Mouse (Mus musculus): ENCODE results near the gene Ppp1r10. TPM values are rescaled to one million over a fixed set of nuclear protein-coding genes. Genes with fewer than 3 reads are reported as not detected.
"Not testable (repeated sequence)": the region's sequence is repeated elsewhere in the genome, so short reads cannot be mapped to it uniquely, and the experiment has no call there.

Gene Ppp1r10
- total and polyA plus RNA-seq, 3 experiments: 14.5 to 70.3 (median 31.6) TPM

DNA sequence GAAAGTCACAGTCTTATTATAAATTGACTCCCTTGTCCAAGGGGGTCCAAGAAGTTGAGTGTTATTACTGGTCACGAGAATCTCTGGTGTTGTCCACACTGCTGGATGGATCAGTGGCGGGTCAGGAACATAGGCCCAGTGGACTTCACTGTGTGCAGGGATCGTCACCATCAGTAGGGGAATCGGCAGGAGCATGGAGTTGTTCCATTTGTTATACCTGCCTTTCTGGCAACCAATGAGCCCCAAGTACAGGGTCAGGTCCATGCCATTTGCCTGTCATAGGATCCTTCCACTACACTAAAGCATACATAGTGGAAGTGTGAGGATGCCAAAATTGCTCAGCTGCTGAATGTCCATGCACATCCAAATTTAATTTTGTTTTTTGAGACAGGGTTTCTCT is 16.4 kb downstream of the Ppp1r10 start:
- H3K4me3 ChIP-seq (replicated peaks in 1 of 3; ENCODE audit: low read depth in 2 of 3, low read length in 2 of 3, poor library complexity in 1 of 3): no peak overlapping the region
- in situ Hi-C loops (cut with MboI; ENCODE audit: low pct_ligation_motif_present, low pct_unique_long_range_greater_than_20kb, low sequenced_read_pairs) (no loop called here), dilution Hi-C loops (cut with MboI; ENCODE audit: extremely low pct_ligation_motif_present, extremely low pct_unique_long_range_greater_than_20kb, low sequenced_read_pairs) (no loop called here)
- H3K4me2 ChIP-seq (ENCODE audit: insufficient read depth, low read depth, poor library complexity, severe bottlenecking): no peak overlapping the region
- H3K36me3 ChIP-seq (replicated peaks in 1 of 2; ENCODE audit: control insufficient read depth in 1 of 2, insufficient read depth in 1 of 2, low read length in 1 of 2): peaks cover 38 to 39% of the 10 kb centered on the region in 2 experiments
- H3K4me1 ChIP-seq (ENCODE audit: control insufficient read depth in 1 of 2, insufficient read depth in 2 of 2): no peaks in the 10 kb centered on the region
- no peak overlapping the region for H3K27ac ChIP-seq (ENCODE audit: insufficient read depth, low read depth)
- no peak for DNase-seq (ENCODE audit: extremely low read depth)
- H3K9me3 ChIP-seq (replicated peaks; ENCODE audit: low read length): no peaks in the 10 kb centered on the region
- peak; percentile 73; the same call in 1 of the 2 replicates for TF ChIP-seq POLR2AphosphoS2 (IDR thresholded peaks at IDR 0.05; ENCODE audit: low read depth, low read length)
- TF ChIP-seq IRF4 (IDR thresholded peaks at IDR 0.05; ENCODE audit: low read depth, low read length): no peak
- no peak for TF ChIP-seq CHD2 (IDR thresholded peaks at IDR 0.05; ENCODE audit: low read length)
- TF ChIP-seq CHD1 (IDR thresholded peaks at IDR 0.05; ENCODE audit: low read depth, low read length): no peak
- TF ChIP-seq CTCF (conservative IDR thresholded peaks at IDR 0.05 in 1 of 2, IDR thresholded peaks at IDR 0.05 in 1 of 2; ENCODE audit: low read depth in 2 of 2, low read length in 2 of 2): no peak
- H3K27me3 ChIP-seq (replicated peaks): no peaks in the 10 kb centered on the region
- no peak overlapping the region for H3K9ac ChIP-seq (ENCODE audit: insufficient read depth, low read depth)
- H3K79me2 ChIP-seq (replicated peaks; ENCODE audit: control insufficient read depth, extremely low read depth, insufficient read depth, poor library complexity, severe bottlenecking): no peaks in the 10 kb centered on the region

DNA sequence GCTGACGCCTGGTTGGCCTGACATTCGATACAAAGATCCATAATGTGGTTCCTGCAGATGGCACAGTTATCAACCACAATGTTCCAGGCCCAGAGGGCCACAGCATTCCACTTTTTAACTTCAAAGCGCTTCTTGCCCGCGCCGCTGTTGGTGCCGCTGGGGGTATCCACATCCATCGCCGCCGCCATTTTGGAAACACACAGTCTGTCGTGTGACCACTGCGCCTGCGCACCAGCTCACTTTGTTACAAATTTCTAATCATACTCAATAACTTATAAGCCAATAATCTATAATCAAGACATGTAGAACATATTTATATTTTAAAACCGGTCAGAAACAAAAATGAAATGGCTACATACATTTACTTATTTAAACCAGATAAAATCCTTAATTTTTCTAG is 19.5 kb downstream of the Ppp1r10 start:
- dilution Hi-C loops (cut with MboI; ENCODE audit: extremely low pct_ligation_motif_present, extremely low pct_unique_long_range_greater_than_20kb, low sequenced_read_pairs); H3K9ac ChIP-seq (ENCODE audit: insufficient read depth, low read depth); H3K4me3 ChIP-seq (replicated peaks in 1 of 3; ENCODE audit: low read depth in 2 of 3, low read length in 2 of 3, poor library complexity in 1 of 3); H3K36me3 ChIP-seq (replicated peaks in 1 of 2; ENCODE audit: control insufficient read depth in 1 of 2, insufficient read depth in 1 of 2, low read length in 1 of 2); H3K4me1 ChIP-seq (ENCODE audit: control insufficient read depth in 1 of 2, insufficient read depth in 2 of 2); H3K9me3 ChIP-seq (replicated peaks; ENCODE audit: low read length); in situ Hi-C loops (cut with MboI; ENCODE audit: low pct_ligation_motif_present, low pct_unique_long_range_greater_than_20kb, low sequenced_read_pairs); H3K27ac ChIP-seq (ENCODE audit: insufficient read depth, low read depth); DNase-seq (ENCODE audit: extremely low read depth); H3K4me2 ChIP-seq (ENCODE audit: insufficient read depth, low read depth, poor library complexity, severe bottlenecking); H3K27me3 ChIP-seq (replicated peaks); H3K79me2 ChIP-seq (replicated peaks; ENCODE audit: control insufficient read depth, extremely low read depth, insufficient read depth, poor library complexity, severe bottlenecking): not testable (repeated sequence)

DNA sequence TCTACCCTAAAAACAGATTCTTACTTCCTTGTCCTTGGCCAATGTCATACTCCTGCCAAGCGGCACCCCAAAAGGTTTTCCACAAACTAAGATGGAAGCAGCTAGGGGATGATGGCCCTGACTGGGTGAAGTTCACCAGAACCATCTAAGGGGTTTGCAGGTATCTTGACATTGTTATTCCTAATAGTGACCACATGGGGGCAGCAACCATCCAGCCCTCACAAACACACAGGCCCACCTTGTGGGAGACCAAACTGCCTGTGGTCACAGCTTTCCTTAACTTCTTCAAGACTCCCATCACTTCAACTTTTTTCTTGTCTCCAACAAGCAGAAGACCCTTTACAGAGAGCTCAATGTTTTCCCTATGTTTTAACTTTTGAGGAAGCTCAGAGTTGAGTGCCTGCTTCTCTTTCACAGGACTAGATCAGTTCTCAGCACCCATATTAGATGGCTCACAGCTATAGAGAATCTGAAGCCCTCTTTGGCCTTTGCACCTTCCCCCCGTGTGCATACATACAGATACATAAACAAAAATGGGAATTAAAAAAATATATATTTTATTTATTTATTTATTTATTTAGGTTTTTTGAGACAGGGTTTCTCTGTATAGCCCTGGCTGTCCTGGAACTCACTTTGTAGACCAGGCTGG is 21.6 kb downstream of the Ppp1r10 start:
- peak; percentile 82 for TF ChIP-seq RAD21 (IDR thresholded peaks at IDR 0.05; ENCODE audit: low read depth, low read length)
- no peak for TF ChIP-seq SIN3A (IDR thresholded peaks at IDR 0.05; ENCODE audit: low read length)
- TF ChIP-seq CTCF (conservative IDR thresholded peaks at IDR 0.05 in 1 of 2, IDR thresholded peaks at IDR 0.05 in 1 of 2; ENCODE audit: low read depth in 2 of 2, low read length in 2 of 2): peak; percentile 70 to 90
- peak; percentile 76 for TF ChIP-seq SMC3 (IDR thresholded peaks at IDR 0.05; ENCODE audit: low read depth, low read length)
- H3K4me2 ChIP-seq (ENCODE audit: insufficient read depth, low read depth, poor library complexity, severe bottlenecking): no peak overlapping the region
- peak; percentile 74 for DNase-seq (ENCODE audit: extremely low read depth)

More for the DNA sequence above, 21.6 kb downstream of the Ppp1r10 start:
- no peak overlapping the region for H3K4me3 ChIP-seq (replicated peaks in 1 of 3; ENCODE audit: low read depth in 2 of 3, low read length in 2 of 3, poor library complexity in 1 of 3)
- H3K79me2 ChIP-seq (replicated peaks; ENCODE audit: control insufficient read depth, extremely low read depth, insufficient read depth, poor library complexity, severe bottlenecking): no peaks in the 10 kb centered on the region
- in situ Hi-C loops (cut with MboI; ENCODE audit: low pct_ligation_motif_present, low pct_unique_long_range_greater_than_20kb, low sequenced_read_pairs): no loop called here
- H3K27ac ChIP-seq (ENCODE audit: insufficient read depth, low read depth): no peak overlapping the region
- dilution Hi-C loops (cut with MboI; ENCODE audit: extremely low pct_ligation_motif_present, extremely low pct_unique_long_range_greater_than_20kb, low sequenced_read_pairs): no loop called here
- peaks cover 2% of the 10 kb centered on the region for H3K27me3 ChIP-seq (replicated peaks)
- H3K4me1 ChIP-seq (ENCODE audit: control insufficient read depth in 1 of 2, insufficient read depth in 2 of 2): no peaks in the 10 kb centered on the region
- H3K9me3 ChIP-seq (replicated peaks; ENCODE audit: low read length): peaks cover 6% of the 10 kb centered on the region
- H3K36me3 ChIP-seq (replicated peaks in 1 of 2; ENCODE audit: control insufficient read depth in 1 of 2, insufficient read depth in 1 of 2, low read length in 1 of 2): no peaks in the 10 kb centered on the region
- H3K9ac ChIP-seq (ENCODE audit: insufficient read depth, low read depth): no peak overlapping the region

All from CH12.LX (cell line).